Mouse (Mus musculus): ENCODE measurements around the gene Fndc8. TPM values are rescaled to one million over a fixed set of nuclear protein-coding genes. Genes with fewer than 3 reads are reported as not detected.
A peak's percentile ranks its signal among the peaks of the same experiment; 100 is the strongest.

The Fndc8 gene
- polyA plus RNA-seq, 1 experiment: 0.08 TPM

DNA sequence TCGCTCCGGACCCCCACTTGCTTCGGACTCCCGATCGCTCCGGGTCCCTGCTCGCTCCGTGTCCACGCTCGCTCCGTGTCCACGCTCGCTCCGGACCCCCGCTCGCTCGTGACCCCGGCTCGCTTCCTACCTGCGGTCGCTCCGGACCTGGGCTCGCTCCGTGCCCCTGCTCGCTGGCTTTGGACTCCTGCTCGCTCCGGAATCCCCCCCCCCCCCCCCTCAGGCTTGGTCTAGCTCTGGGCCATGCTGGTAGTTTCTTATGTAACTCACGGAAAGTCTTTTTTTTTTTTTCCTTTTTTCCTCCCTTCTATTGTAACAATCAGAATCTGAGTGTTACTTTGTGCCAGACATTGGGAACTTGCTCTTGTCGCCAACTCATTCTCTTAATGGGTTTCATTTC is 41.3 kb downstream of the Fndc8 start:
- H3K79me3 ChIP-seq (ENCODE audit: low read depth): no peaks in the 10 kb centered on the region
- H3K4me3 ChIP-seq (ENCODE audit: insufficient read depth, poor library complexity, severe bottlenecking): no peak overlapping the region
- TF ChIP-seq FOSL1 (IDR thresholded peaks at IDR 0.05; ENCODE audit: insufficient read depth, low read length, poor library complexity, severe bottlenecking) (no peak), CTCF (IDR thresholded peaks at IDR 0.05; ENCODE audit: control insufficient read depth, insufficient read depth, insufficient read length) (no peak), MAX (IDR thresholded peaks at IDR 0.05) (no peak), MYOG (IDR thresholded peaks at IDR 0.05; ENCODE audit: control insufficient read depth, extremely low read depth, insufficient read length) (no peak), MYOD1 (IDR thresholded peaks at IDR 0.05; ENCODE audit: control insufficient read depth, insufficient read length, low read depth) (no peak), CEBPB (IDR thresholded peaks at IDR 0.05; ENCODE audit: low read depth) (no peak), USF1 (IDR thresholded peaks at IDR 0.05; ENCODE audit: low read depth) (no peak)

DNA sequence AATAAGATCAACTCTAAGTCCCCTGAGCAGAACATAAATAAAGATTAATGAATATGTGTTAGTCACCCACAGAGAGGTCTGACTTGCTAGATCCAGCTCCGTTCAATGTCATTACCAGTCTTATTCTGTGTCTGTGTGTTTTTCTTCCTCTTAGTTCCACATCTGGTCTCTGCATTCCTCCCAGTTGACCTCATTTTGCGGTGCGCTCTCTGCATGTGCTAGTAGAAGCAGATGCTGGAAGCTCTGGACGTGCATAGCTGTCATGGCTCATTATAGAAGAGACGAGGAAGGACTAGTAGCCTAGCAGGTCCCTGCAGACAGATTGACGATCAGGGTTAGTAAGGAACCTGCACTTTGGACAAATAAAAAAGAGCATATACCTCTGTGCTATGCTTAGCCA is 51.4 kb downstream of the Fndc8 start:
- H3K4me3 ChIP-seq (ENCODE audit: insufficient read depth, poor library complexity, severe bottlenecking): no peak overlapping the region
- H3K36me3 ChIP-seq (ENCODE audit: control insufficient read depth, insufficient read depth): no peaks in the 10 kb centered on the region
- TF ChIP-seq MYOD1 (IDR thresholded peaks at IDR 0.05; ENCODE audit: control insufficient read depth, insufficient read length, low read depth): no peak
- no peak for TF ChIP-seq CTCF (IDR thresholded peaks at IDR 0.05; ENCODE audit: control insufficient read depth, insufficient read depth, insufficient read length)
- H3K27me3 ChIP-seq (ENCODE audit: control insufficient read depth, insufficient read depth, insufficient read length): no peaks in the 10 kb centered on the region
- H3K79me3 ChIP-seq (ENCODE audit: low read depth): no peaks in the 10 kb centered on the region
- no peaks in the 10 kb centered on the region for H3K79me2 ChIP-seq (ENCODE audit: control insufficient read depth, insufficient read depth)
- no peak overlapping the region for H3ac ChIP-seq (ENCODE audit: control insufficient read depth, insufficient read length, low read depth)

More for the DNA sequence above, 41.3 kb downstream of the Fndc8 start:
- H3ac ChIP-seq (ENCODE audit: control insufficient read depth, insufficient read length, low read depth): no peak overlapping the region
- no peaks in the 10 kb centered on the region for H3K27me3 ChIP-seq (ENCODE audit: control insufficient read depth, insufficient read depth, insufficient read length)
- no peaks in the 10 kb centered on the region for H3K36me3 ChIP-seq (ENCODE audit: control insufficient read depth, insufficient read depth)
- H3K79me2 ChIP-seq (ENCODE audit: control insufficient read depth, insufficient read depth): no peaks in the 10 kb centered on the region

DNA sequence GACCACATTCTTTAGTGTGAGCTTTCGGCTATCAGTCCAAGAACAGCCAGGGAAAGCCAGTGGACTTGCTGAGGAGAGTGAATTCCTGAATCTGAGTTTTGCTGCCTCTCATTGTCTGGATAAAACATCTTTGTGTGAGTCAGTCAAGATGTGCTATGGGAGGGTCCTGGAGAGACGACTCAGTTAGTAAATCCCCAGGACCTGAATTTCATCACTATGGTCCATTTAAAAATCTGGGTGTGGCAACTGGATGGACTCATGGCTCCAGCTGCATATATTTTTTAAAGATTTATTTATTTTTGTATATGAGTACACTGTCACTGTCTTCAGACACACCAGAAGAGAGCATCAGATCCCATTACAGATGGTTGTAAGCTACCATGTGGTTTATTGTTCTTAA is 53.7 kb downstream of the Fndc8 start:
- H3K27me3 ChIP-seq (ENCODE audit: control insufficient read depth, insufficient read depth, insufficient read length): no peaks in the 10 kb centered on the region

DNA sequence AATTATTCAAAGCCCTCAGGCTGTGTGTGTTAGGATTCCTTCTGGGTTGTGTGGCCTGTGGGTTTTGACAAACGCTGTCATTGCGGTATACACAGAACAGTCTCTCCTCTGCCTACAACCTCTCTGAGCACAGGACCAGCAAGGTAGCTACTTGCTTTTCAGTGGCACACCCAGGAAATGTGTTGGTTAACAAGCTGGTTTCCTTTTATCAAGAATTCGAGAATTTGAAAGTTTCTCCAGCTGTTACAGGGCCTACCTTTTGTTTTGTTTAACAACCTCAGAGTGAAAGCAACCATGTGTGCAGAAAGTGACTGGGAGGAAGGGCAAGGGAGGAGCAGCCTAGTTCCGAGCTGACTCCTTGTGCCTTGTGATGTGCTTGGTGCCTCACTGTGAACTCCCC is 55.5 kb downstream of the Fndc8 start:
- Histone ChIP-seq H3K27me3 (ENCODE audit: control insufficient read depth, insufficient read depth, insufficient read length) (no peaks in the 10 kb centered on the region), H3K79me2 (ENCODE audit: control insufficient read depth, insufficient read depth) (no peaks in the 10 kb centered on the region), H3ac (ENCODE audit: control insufficient read depth, insufficient read length, low read depth) (no peak overlapping the region), H3K79me3 (ENCODE audit: low read depth) (no peaks in the 10 kb centered on the region), H3K4me3 (ENCODE audit: insufficient read depth, poor library complexity, severe bottlenecking) (no peak overlapping the region), H3K36me3 (ENCODE audit: control insufficient read depth, insufficient read depth) (no peaks in the 10 kb centered on the region)
- TF ChIP-seq CTCF (IDR thresholded peaks at IDR 0.05; ENCODE audit: control insufficient read depth, insufficient read depth, insufficient read length) (no peak), MAX (IDR thresholded peaks at IDR 0.05) (no peak), CEBPB (IDR thresholded peaks at IDR 0.05; ENCODE audit: low read depth) (no peak), FOSL1 (IDR thresholded peaks at IDR 0.05; ENCODE audit: insufficient read depth, low read length, poor library complexity, severe bottlenecking) (no peak), MYOG (IDR thresholded peaks at IDR 0.05; ENCODE audit: control insufficient read depth, extremely low read depth, insufficient read length) (no peak), MYOD1 (IDR thresholded peaks at IDR 0.05; ENCODE audit: control insufficient read depth, insufficient read length, low read depth) (no peak), USF1 (IDR thresholded peaks at IDR 0.05; ENCODE audit: low read depth) (no peak)

More for the DNA sequence above, 53.7 kb downstream of the Fndc8 start:
- Histone ChIP-seq H3K4me3 (ENCODE audit: insufficient read depth, poor library complexity, severe bottlenecking) (no peak overlapping the region), H3K79me3 (ENCODE audit: low read depth) (no peaks in the 10 kb centered on the region), H3ac (ENCODE audit: control insufficient read depth, insufficient read length, low read depth) (no peak overlapping the region), H3K36me3 (ENCODE audit: control insufficient read depth, insufficient read depth) (no peaks in the 10 kb centered on the region), H3K79me2 (ENCODE audit: control insufficient read depth, insufficient read depth) (no peaks in the 10 kb centered on the region)
- TF ChIP-seq CEBPB (IDR thresholded peaks at IDR 0.05; ENCODE audit: low read depth) (peak; percentile 66), MAX (IDR thresholded peaks at IDR 0.05) (no peak), USF1 (IDR thresholded peaks at IDR 0.05; ENCODE audit: low read depth) (no peak), MYOD1 (IDR thresholded peaks at IDR 0.05; ENCODE audit: control insufficient read depth, insufficient read length, low read depth) (no peak)

DNA sequence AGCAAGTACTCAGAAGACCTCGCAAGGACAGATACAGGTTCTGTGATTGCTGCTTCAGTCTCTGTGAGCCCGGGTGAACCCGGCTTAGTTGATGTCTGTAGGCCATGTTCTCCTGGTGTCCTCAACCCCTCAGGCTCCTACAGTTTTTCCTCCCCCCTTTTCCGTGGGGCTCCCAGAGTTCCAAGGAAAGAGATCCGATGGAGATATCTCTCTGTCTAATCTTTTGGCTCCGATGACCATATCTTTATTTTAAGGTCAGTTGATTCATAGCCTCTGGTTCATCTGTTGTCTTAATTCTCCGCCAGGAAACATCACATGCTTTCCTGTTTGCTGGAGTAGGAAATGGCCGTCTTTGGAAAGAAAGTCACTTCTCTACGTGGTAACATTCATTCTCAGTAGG is 57.1 kb downstream of the Fndc8 start:
- TF ChIP-seq CEBPB (IDR thresholded peaks at IDR 0.05; ENCODE audit: low read depth) (no peak), MYOD1 (IDR thresholded peaks at IDR 0.05; ENCODE audit: control insufficient read depth, insufficient read length, low read depth) (no peak), FOSL1 (IDR thresholded peaks at IDR 0.05; ENCODE audit: insufficient read depth, low read length, poor library complexity, severe bottlenecking) (no peak), CTCF (IDR thresholded peaks at IDR 0.05; ENCODE audit: control insufficient read depth, insufficient read depth, insufficient read length) (no peak)
- no peak overlapping the region for H3ac ChIP-seq (ENCODE audit: control insufficient read depth, insufficient read length, low read depth)
- H3K79me3 ChIP-seq (ENCODE audit: low read depth): no peaks in the 10 kb centered on the region
- no peaks in the 10 kb centered on the region for H3K79me2 ChIP-seq (ENCODE audit: control insufficient read depth, insufficient read depth)
- H3K27me3 ChIP-seq (ENCODE audit: control insufficient read depth, insufficient read depth, insufficient read length): no peaks in the 10 kb centered on the region
- no peak overlapping the region for H3K4me3 ChIP-seq (ENCODE audit: insufficient read depth, poor library complexity, severe bottlenecking)
- H3K36me3 ChIP-seq (ENCODE audit: control insufficient read depth, insufficient read depth): no peaks in the 10 kb centered on the region

Other genes starting within 250 kb of the Fndc8 start
- 0.08 TPM for gene Cct6b, start 127.8 kb upstream of the Fndc8 start, polyA plus RNA-seq (2012; fragmentation: generic; extraction: Trizol)
- gene Zfp830, start 127.8 kb upstream of the Fndc8 start, polyA plus RNA-seq (2012; fragmentation: generic; extraction: Trizol): 8.6 TPM
- 14.7 TPM for gene Lig3, start 111.0 kb upstream of the Fndc8 start, polyA plus RNA-seq (2012; fragmentation: generic; extraction: Trizol)
- 2.8 TPM for gene Rffl, start 20.9 kb upstream of the Fndc8 start, polyA plus RNA-seq (2012; fragmentation: generic; extraction: Trizol)
- gene Rad51d, start 1.5 kb upstream of the Fndc8 start, polyA plus RNA-seq (2012; fragmentation: generic; extraction: Trizol): 13.4 TPM
- gene Nle1, start 16.3 kb downstream of the Fndc8 start, polyA plus RNA-seq (2012; fragmentation: generic; extraction: Trizol): 46.5 TPM
- gene Unc45b, start 18.4 kb downstream of the Fndc8 start, polyA plus RNA-seq (2012; fragmentation: generic; extraction: Trizol): 0.15 TPM
- gene Slfn5, start 59.2 kb downstream of the Fndc8 start, polyA plus RNA-seq (2012; fragmentation: generic; extraction: Trizol): 0.13 TPM
- gene Slfn9, start 99.7 kb downstream of the Fndc8 start, polyA plus RNA-seq (2012; fragmentation: generic; extraction: Trizol): 0.94 TPM
- not detected for gene Slfn8, start 128.7 kb downstream of the Fndc8 start, polyA plus RNA-seq (2012; fragmentation: generic; extraction: Trizol)
- 0.27 TPM for gene Slfn2, start 173.0 kb downstream of the Fndc8 start, polyA plus RNA-seq (2012; fragmentation: generic; extraction: Trizol)
- not detected for gene Slfn1, start 224.7 kb downstream of the Fndc8 start, polyA plus RNA-seq (2012; fragmentation: generic; extraction: Trizol)

Data from C2C12 (cell line).